Mouse (Mus musculus) heart, adult 11 months (tissue): Measurements from ENCODE around the gene Tmem39a.

Experiments used
- DNase-seq: peaks from one replicate; pipeline ENCODE4 v3.0.0; 2022

Gene Tmem39a

DNA sequence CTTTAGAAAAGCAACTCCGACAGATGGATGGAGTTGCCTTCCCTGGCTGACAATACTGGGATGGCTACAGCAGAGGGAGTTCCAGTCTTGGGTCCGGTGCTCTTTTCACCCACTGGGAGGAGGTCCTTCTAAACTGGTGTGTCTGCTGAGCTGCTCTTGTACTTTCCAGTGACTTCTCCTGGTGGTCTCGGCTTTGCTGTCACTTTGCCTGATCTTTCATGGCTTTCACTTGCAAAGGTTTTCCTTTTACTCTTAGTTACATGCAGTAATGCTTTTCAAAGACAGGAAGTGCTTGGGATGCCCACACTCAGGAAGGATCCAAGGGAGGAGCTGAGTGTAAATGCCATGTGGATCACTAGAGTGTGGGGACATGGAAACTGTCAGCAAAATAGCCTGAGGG is 33.0 kb downstream of the Tmem39a start:
- DNase-seq = peak; percentile 76

DNA sequence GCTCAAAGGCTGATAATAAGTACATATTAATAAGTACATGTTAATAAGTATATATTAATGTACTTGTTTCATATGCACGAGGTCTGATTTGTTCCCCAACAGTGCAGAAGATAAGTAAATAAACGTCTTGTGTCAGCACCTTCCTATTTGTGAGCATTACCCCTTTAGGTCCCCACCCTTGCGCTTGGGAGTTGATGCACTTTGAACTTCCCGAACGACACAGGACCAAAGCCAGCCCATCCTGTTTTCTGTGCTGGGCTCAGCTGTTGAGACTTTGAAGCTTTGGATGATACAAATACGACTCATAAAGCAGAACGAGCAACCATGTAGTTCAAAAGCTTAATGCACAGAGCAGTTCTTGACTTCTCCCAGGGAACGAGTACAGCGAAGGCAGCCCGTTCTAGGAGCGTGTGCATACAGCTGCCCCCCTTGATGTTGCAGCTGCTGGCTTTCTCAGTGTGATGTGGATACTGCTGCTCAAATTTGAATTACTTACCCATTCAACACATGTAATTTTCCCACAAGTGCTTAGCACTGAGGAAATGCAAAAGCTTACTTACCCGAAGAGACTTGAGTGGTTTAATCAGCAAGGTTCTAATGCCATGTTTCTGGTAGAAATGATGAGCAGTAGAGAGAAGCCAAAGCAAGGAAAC is 33.7 kb downstream of the Tmem39a start:
- DNase-seq = peak; percentile 97

DNA sequence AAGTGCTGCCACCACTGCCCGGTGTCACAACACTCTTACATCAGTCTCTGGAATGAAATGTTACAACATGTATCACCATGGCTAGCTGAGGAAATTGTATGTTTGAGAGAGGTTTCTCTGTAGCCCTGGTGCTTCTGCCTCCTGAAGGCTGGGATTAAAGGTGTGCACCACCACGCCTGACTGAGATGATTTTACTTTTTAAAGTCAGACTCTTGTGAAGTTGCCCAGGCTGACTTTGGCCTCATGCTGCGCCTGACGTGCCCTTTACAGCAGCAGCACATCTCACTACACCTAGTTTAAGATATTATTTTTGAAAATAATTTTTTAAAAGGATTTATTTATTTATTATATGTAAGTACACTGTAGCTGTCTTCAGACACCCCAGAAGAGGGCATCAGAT is 34.4 kb downstream of the Tmem39a start:
- peak; percentile 72 for DNase-seq

DNA sequence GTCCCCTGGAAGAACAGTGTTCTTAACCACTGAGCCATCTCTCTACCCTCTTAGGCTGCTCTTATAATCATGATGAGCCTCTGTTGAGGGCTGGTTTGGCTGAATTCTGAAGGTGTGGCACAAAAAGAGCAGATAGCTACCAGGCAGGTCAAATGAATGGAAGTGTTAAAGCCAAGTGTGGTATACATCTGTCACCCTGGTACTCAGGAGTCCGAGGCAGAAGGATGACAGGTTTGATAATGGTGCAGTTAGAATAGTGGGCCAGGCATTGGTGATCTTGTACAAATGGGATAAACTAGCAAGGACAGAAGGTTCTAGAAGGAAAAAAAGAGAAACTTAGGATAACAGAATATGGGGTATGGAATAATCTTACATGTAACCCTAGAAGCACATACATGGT is 35.9 kb downstream of the Tmem39a start:
- peak; percentile 68 for DNase-seq

DNA sequence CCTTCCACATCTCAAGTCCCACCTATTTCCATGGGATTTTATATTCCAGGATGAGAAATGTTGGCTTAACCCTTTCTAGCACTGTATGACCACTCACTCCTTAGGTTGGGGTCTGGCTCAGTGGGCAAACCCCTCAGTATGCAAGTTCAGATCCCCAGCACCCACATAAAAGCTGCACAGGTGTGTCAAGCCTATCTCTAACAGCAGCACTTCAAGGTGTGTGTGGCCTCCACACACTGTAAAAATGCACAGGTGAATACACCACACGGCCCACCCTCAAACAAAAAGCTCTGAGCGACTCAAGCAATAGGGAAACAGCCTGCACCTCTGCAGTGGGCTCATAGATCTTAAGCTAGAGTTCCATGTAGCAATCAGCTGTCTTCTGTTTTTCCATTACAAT is 37.6 kb downstream of the Tmem39a start:
- peak; percentile 84 for DNase-seq

DNA sequence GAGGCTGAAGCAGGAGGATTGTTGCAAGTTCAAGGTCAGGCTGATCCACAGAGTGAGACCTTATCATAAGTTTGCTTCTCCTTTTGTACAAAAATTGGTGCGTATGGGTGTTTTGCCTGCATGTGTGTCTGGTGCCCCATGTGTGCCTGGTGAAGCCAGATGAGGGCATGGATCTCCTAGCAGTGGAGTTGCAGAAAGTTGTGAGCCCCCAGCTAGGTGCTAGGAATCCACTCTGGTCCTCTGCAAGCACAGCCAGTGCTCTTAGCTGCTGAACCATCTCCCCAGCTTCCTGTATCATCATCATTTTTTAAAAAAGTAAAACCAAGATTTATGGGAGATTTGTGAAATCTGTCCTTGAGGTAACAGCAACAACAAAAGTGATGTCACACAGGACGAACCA is 38.2 kb downstream of the Tmem39a start:
- DNase-seq = peak; percentile 68

DNA sequence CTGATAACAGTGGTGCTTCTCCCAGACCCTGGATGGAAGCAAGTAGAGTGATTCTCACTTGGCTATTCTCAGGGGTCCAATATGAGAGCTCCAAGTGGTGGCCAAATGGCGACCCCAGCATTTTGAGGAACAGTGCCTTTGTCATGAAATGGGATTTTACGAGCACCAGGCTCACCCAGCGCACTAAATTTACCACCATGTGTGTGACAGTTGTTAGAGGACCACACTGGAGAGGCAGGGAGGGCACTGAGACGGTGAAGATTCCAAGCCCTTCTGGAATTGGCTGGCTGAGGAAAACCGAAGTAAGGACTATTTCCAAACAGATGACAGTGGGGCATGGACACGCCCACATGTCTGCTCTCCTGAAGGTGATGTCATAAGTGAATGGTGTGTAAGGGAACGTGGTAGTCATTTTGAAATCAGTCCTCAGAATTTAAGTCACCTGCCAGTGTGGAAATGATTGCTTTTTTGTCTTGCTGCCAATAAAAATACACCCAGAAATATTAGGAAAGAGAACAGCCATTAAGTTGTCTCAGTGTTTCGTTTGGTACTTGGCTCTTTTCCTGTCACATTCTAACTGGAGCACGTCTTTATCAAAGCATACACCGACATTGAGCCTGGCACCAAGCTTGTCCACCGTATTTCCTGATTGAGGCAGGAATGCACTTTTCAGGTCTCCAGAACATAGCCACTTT is 40.6 kb downstream of the Tmem39a start:
- peak; percentile 85 for DNase-seq

DNA sequence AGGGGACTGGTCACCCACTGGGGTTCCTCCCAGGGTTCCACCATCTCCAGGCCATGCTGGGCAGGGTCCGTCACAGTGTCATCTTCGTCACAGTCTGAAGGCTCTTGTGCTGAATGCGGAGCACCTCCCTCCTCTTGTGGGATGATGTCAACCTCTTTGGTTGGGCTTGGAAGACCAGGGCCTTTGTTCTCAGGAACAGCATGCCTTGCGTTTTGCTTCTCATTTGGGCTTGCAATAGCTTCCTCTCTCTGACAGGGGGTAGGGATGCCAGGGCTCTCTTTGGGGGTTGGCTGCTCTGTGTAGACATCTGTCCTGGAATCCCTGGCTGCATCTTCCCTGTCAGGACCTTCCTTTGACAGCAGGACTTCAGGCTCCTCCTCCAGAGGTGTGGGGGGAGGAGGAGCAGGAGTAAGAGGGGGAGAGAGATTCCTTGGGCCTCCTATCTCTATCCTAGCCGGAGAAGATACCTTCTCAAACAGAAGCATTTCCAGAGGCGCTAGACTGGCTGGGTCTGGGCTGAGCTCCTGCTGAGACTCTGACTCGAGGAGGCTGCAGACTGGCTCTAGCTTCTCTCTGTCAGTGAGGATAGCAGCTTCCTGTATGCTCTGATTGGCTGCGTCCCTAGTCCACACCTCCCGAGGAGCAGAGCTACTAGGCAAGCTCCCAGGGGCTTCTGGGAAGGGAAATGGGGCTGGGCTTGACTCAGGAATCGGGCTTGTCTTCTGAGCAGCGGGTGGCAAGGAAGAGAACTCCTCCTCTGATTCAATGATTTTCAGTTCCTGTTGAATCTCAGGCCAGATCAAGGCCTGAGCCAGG is 44.7 kb downstream of the Tmem39a start:
- DNase-seq = peak; percentile 98

DNA sequence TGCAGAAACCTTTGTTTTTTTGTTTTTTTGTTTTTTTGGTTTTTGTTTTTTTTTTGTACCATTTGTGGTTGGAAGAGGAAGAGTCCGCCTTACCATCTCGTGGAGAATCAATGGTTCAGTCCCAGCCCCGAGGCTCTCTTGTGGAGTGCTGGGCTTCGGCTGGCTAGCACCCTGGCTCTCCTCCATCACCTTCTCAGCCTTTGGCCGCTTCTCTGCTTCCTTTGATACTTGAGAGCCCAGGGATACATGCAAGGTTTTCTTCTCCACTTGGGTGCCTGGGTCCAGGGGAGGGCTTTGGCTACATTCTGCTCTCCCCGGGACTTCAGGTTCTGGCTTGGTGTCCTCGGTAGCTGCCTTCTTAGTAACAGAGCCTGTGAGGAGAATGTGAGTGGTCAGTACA is 48.0 kb downstream of the Tmem39a start:
- peak; percentile 67 for DNase-seq

DNA sequence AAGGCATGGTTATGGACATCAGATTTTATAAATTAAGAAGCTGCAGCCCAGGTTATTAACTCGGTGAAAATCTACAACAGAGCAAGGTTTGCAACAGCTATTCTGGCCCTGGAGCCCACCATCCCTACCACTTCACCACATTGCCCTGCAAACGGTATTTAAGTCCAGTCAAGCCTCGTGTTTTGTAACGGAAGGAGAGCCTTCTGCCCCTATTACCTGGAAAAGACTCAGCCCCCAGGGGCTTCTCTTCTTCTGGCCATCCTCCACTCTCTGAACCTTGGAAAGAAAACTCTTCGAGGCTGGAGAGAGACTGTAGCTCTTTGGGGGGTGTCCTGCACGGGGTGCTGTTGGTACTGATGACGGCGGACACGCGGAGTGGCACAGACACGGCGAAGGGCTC is 50.2 kb downstream of the Tmem39a start:
- DNase-seq = peak; percentile 83

DNA sequence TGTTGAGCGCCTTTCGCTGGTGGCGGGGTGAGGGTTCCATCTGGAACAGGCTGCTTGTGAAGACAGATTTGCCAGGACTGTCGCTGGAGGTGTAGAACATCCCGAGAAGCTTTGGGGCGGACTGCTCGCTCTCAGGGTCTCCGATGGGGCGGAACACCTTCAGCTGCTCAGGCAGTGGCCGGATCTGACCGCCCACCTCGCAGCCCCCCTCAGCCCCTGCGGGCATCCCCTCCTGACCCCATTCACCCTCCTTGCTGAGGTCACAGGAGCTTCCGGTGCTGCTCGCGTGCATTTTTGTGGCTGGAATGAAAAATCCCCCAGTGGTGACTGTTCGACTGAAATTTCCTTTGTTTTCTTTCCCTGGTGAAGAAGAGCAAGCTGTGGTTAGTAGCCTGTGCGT is 50.6 kb downstream of the Tmem39a start:
- DNase-seq = no peak

DNA sequence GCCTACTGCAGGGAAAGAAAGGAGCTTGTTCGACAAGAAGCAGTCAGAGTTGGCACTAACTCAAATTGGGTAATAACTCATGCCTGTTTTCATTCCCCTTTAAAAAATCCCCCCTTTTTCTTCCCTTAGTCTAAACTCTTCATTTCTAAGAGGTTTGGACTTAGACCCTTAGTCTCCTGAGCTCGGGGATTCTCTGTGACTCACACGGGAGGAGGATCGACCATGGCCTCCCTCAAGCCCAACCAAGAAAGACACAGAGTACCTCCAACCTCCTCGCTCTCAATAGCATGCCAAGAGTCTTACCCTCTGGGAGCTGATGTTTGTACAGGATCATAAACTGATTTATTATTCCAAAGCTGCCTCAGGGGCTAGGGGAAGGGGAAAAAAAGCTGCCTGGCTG is 54.1 kb downstream of the Tmem39a start:
- no peak for DNase-seq

DNA sequence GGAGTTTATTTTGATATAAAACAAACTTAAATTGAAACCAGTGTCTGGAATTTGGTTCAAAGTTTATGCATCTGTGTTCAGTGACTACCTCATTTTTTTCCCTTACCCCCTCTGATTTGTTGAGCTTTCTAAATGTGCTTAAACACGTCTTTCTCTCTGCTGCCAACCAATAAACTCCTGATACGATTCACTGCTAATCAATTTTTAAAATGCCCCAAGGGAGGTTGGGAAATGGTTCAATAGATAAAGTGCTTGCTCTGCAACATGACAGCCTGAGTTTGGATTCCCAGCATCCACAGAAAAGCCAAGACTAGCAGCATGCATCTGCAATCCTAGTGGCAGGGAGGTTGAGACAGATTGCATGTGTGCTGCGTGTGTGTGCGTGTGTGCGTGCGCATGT is 55.1 kb downstream of the Tmem39a start:
- DNase-seq = no peak

DNA sequence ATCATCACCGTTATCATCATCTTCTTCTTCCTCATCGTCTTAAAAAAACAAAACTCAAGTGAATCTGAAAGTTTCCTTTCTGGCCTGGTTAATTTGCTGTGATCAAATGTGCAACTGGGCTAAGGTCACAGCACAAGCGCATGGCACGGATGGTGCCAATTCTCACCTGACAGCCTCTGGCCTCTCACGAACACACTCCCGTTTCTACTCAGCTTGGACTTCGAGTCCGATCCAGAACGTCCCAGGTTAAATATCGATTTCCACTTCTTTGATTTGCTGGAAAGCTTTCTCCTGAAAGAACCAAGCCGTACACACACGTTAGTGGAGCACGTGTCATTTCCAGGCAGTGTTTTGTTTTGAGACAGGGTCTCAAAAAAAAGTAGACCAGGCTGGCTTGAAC is 59.5 kb downstream of the Tmem39a start:
- peak; percentile 81 for DNase-seq

DNA sequence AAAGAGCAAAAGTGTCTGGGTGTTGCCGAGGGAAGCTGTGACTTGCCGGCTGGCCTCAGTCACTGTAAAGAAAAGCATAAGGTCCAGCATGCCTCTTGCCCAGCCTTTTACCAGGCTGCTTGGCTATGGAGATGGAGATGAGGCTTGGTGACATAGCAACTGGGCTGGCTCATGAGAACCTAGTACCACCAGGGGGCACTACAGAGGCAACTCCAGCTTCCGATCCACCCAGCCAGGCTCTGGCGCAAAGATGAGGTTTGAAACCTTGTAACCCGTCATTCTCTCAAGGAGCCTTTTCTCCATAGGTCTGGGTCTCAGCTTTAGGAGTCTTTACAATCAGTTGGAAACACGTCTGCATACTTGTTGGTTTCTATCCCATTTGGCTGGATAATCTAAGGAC is 60.6 kb downstream of the Tmem39a start:
- DNase-seq = peak; percentile 96

DNA sequence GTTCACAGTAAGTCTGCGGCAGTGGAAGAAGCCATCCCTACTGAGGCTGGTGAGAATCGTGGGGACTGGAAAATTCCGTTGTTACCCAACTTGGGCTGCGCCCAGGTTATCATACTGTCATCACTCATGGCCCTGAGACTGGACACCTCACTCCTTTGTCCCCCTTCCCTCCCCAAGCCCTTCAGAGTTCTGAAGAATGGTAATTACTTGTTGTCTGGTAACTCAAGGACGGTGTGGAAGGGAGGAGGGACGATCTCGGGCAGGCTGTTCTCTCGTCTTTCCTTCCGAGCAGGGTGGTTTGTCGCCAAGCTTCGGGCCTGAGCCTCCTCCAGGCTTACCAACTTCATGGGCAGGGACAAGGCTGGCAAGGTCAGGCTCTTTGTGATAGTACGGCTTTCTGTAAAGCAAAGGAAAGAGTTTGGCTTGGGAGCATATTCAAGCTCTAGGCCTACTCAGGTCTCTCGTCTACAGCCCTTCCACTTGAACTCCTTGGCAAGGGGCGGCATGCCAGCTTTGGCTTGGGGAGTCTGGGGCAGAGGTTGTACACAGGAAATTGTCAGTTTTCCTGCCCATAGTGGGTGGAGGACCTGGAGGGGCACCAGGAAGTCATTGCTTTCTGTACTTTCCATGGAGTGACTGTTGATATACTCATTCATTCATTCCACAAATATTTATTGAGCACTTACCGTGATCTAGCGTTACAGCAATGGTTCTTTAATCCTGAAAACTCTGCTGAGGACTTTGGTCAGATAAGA is 62.4 kb downstream of the Tmem39a start:
- DNase-seq = peak; percentile 92

DNA sequence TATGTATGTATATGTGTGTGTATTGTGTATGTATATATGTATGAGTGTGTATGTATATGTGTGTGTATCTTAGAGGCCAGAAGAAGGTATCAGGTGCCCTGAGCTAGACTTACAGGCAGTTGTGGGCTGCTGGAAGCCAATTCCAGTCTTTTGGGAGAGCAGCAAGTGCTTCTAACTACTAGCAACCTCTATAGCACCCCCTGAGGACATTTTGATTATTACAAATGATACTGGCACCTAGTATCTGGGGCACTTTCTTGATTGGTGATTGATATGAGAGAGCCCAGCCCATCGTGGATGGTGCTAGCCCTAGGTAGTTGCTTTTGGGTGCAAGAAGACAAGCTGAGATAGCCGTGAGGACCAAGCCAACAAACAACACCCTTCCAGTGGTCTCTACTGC is 63.8 kb downstream of the Tmem39a start:
- no peak for DNase-seq

DNA sequence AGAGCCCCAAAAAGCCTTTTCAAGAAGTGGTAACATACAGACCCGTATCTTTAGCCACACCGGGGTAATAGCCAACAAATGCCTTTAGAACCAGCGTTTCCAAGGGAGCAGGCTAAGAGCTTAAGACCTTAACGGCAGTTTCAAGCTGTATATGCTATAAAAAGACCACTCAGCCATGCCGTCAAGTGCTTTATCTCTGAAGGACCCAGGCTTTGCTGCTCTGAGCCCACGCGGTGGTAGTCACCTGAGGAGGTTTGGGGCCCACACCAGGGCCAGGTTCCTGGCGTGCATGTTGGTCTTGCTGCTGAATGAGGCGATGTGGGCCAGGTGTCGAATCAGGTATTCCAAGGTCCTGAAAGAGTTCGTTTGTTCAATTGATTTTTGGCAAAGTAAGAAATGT is 65.8 kb downstream of the Tmem39a start:
- peak; percentile 91 for DNase-seq

DNA sequence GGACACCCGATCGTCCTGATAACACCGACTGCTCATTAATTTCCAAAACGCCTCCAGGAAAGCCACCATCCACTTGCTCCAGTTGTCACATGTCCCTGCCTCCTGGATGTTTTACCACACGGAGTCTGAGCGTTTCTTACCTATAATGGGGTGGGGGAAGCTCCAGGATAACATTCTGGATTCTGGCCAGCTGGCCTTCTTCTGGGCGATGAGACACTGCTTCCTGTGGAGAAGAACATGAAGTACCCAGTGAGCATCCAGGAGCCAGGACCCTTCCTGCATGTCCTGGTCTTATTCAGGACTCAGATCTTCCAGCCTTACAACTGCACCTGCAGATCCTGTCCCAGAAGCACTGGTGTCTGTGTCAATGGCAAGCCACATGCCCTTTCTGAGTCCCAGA is 66.9 kb downstream of the Tmem39a start:
- DNase-seq = peak; percentile 94

DNA sequence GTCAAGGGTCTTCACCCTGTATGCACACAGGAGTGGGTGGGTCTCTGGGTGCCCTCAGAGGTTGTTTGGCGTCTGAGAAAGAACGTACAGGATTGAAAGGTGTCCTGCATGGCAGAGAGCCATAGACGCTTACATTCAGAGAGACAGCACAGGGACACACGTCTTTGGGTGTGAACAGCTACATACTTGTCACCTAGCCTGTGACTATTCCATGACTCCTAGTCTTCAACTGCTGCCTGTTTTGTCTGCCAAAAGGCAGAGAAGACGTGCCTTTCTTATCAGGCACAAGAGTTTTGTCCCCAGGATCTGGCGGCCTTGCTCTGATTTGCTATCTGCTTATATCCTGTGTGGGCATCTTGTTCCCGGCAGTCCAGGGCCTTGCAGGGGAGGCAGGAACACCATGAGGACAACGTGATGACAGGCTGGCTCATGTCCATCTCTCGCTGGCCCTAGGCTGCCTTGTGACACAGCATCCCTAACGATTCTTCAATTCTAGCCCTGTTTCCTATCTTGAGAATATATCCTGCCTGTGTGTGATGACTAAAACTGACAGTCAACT is 67.4 kb downstream of the Tmem39a start:
- peak; percentile 97 for DNase-seq

DNA sequence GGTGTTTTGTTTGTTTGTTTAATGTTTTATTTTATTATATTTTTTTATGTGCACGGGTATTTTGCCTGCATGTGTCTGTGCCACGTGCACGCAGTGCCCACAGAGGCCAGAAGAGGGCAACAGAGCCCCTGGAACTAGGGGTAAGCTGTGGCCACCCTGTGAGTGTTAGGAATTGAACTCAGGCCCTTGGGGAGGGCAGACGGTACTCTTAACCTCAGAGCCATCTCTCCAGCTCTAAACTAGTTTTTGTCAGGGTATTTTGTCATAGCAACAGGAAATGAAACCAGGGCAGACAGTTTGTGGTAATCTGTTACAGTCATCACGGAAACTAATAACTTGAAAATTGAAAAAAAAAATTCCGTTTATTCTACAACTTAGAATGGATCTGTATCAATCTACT is 73.6 kb downstream of the Tmem39a start:
- DNase-seq = peak; percentile 96

DNA sequence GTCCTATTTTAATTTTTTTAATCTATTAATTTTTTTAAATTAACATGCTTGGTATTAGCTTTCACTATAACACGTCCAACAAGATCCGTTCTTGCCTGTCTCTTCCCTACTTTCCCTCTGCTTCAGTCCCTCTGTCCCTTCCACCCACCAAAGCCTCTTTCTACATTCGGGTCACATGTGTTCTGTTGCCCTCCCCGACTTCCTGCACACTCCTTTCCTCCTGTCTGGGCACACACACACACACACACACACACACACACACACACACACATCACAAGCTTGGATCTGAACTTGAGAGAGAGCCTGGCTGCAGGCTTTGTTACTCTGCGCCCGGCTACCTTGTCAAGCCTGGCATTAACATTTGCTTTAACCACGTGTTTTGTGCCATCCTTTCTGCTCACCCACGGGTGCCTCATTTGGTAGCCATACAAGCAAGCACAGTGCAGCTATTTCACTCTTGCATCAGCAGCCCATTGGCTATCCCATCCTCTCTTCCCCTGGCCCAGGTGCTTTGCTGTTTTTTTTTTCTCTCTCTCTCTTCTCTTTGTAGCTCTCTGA is 77.4 kb downstream of the Tmem39a start:
- DNase-seq = no peak

DNA sequence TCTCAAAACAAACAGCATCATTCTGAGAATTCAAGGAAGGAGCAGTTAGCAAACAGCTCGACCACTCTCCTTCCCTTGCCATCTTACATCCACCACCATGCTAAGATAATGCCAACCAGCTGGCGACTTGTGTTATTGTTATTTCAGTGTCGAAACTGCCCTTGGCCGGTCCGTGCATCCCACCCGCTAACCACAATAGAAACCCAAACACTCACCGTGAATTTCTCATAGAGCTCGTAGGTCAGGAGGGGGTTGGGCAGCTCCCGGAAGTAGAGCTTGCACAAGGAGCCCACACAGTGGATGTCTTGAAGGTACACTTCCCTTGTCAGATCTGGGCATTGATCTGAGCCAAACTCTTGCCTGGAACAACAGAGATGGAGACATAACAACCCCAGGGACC is 78.2 kb downstream of the Tmem39a start:
- DNase-seq = no peak
